Mouse (Mus musculus) CH12.LX (cell line): ENCODE results near the gene Syt2. TPM values are rescaled to one million over a fixed set of nuclear protein-coding genes. Genes with fewer than 3 reads are reported as not detected.

Experiments
- DNase-seq: peaks from one replicate; pipeline ENCODE4 v3.0.0-alpha.2; 2013; ENCODE audit errors: extremely low read depth
- H3K27ac ChIP-seq: 2 replicates; pipeline ENCODE4 v1.5.1; 2012; ENCODE audit warnings: low read depth, mild to moderate bottlenecking, control low read depth, moderate library complexity; ENCODE audit not compliant: insufficient read depth
- H3K27me3 ChIP-seq: replicated peaks from 2 replicates; pipeline ENCODE3; 2012; ENCODE audit warnings: inconsistent platforms
- H3K36me3 ChIP-seq, 2 experiments: replicated peaks in 1 of 2; 2 replicates each; pipeline versions ENCODE3 to v1.6.1; 2012; ENCODE audit warnings: inconsistent platforms in 1 of 2, low read length in 1 of 2, mild to moderate bottlenecking in 1 of 2, mixed read lengths in 1 of 2, moderate library complexity in 1 of 2; ENCODE audit not compliant: control insufficient read depth in 1 of 2, insufficient read depth in 1 of 2
- H3K4me1 ChIP-seq, 2 experiments: 2 replicates each; pipeline ENCODE4 v1.6.1; 2012; ENCODE audit warnings: inconsistent platforms in 1 of 2, moderate library complexity in 1 of 2; ENCODE audit not compliant: insufficient read depth in 2 of 2, control insufficient read depth in 1 of 2
- H3K4me2 ChIP-seq: 2 replicates; pipeline ENCODE4 v1.6.1; 2012; ENCODE audit warnings: low read depth, mild to moderate bottlenecking, control low read depth; ENCODE audit not compliant: poor library complexity, insufficient read depth, severe bottlenecking
- H3K4me3 ChIP-seq, 3 experiments: fragments of 150-350 bp in 1 of 3; sonication (generic) in 1 of 3; replicated peaks in 1 of 3; 2 replicates each; pipeline versions ENCODE3 to v1.5.1; 2011 to 2012; ENCODE audit warnings: low read depth in 2 of 3, low read length in 2 of 3, mild to moderate bottlenecking in 2 of 3, moderate library complexity in 2 of 3, control low read depth in 1 of 3, improper control_type of control experiment in 1 of 3, inconsistent platforms in 1 of 3, mixed read lengths in 1 of 3; ENCODE audit not compliant: poor library complexity in 1 of 3
- H3K79me2 ChIP-seq: replicated peaks from 2 replicates; pipeline ENCODE4 v1.6.1; 2012; ENCODE audit warnings: mild to moderate bottlenecking, moderate library complexity; ENCODE audit not compliant: control insufficient read depth, poor library complexity, insufficient read depth, severe bottlenecking; ENCODE audit errors: extremely low read depth
- H3K9ac ChIP-seq: 2 replicates; pipeline ENCODE4 v1.6.1; 2012; ENCODE audit warnings: low read depth, mild to moderate bottlenecking, control low read depth, moderate library complexity; ENCODE audit not compliant: insufficient read depth
- H3K9me3 ChIP-seq: replicated peaks from 2 replicates; pipeline ENCODE3; 2012; ENCODE audit warnings: low read length, inconsistent platforms, mixed read lengths
- E2F4 ChIP-seq: IDR thresholded peaks from 2 replicates; pipeline ENCODE4 v1.6.1; 2011; ENCODE audit warnings: low read depth, low read length, improper control_type of control experiment; ENCODE audit not compliant: insufficient replicate concordance
- ELF1 ChIP-seq: IDR thresholded peaks from 2 replicates; pipeline ENCODE4 v1.6.1; 2014; ENCODE audit warnings: low read depth, mild to moderate bottlenecking, inconsistent platforms, low read length, improper control_type of control experiment
- GABPA ChIP-seq: IDR thresholded peaks from 2 replicates; pipeline ENCODE4 v1.6.1; 2012; ENCODE audit warnings: low read depth, low read length, improper control_type of control experiment, inconsistent platforms; ENCODE audit not compliant: insufficient replicate concordance
- HCFC1 ChIP-seq: IDR thresholded peaks from 2 replicates; pipeline ENCODE4 v1.6.1; 2012; ENCODE audit warnings: low read depth, mild to moderate bottlenecking, inconsistent platforms, low read length, improper control_type of control experiment
- JUND ChIP-seq: conservative IDR thresholded peaks from 2 replicates; pipeline ENCODE4 v1.6.1; 2011; ENCODE audit warnings: low read depth, low read length, improper control_type of control experiment
- KAT2A ChIP-seq: IDR thresholded peaks from 2 replicates; pipeline ENCODE4 v1.6.1; 2012; ENCODE audit warnings: low read length, improper control_type of control experiment, inconsistent platforms; ENCODE audit not compliant: insufficient replicate concordance
- MAFK ChIP-seq: IDR thresholded peaks from 2 replicates; pipeline ENCODE4 v1.6.1; 2011; ENCODE audit warnings: low read length, improper control_type of control experiment; ENCODE audit not compliant: insufficient replicate concordance
- NELFE ChIP-seq: IDR thresholded peaks from 2 replicates; pipeline ENCODE4 v1.6.1; 2011; ENCODE audit warnings: low read depth, low read length, improper control_type of control experiment
- SIN3A ChIP-seq: IDR thresholded peaks from 2 replicates; pipeline ENCODE4 v1.6.1; 2012; ENCODE audit warnings: low read length, improper control_type of control experiment, inconsistent platforms
- TBP ChIP-seq: conservative IDR thresholded peaks from 2 replicates; pipeline ENCODE4 v1.6.1; 2011; ENCODE audit warnings: low read depth, low read length, improper control_type of control experiment
- TCF12 ChIP-seq: IDR thresholded peaks from 2 replicates; pipeline ENCODE4 v1.6.1; 2014; ENCODE audit warnings: low read depth, mild to moderate bottlenecking, inconsistent platforms, low read length, improper control_type of control experiment
- UBTF ChIP-seq: IDR thresholded peaks from 2 replicates; pipeline ENCODE4 v1.6.1; 2012; ENCODE audit warnings: low read depth, mild to moderate bottlenecking, inconsistent platforms, low read length, improper control_type of control experiment, moderate library complexity
- USF2 ChIP-seq: conservative IDR thresholded peaks from 2 replicates; pipeline ENCODE4 v1.6.1; 2011; ENCODE audit warnings: low read depth, low read length, improper control_type of control experiment
- ZKSCAN1 ChIP-seq: IDR thresholded peaks from 2 replicates; pipeline ENCODE4 v1.6.1; 2012; ENCODE audit warnings: low read depth, inconsistent platforms, low read length, improper control_type of control experiment, borderline replicate concordance
- ZMIZ1 ChIP-seq: IDR thresholded peaks from 2 replicates; pipeline ENCODE4 v1.6.1; 2012; ENCODE audit warnings: low read depth, mild to moderate bottlenecking, inconsistent platforms, low read length, improper control_type of control experiment
- dilution Hi-C: fragments of 300-500 bp; cut with MboI; formaldehyde crosslinking; loops from 2 replicates; pipeline ENCODE4 v1.14.3; 2020; ENCODE audit warnings: low sequenced_read_pairs; ENCODE audit not compliant: extremely low pct_unique_long_range_greater_than_20kb, extremely low pct_ligation_motif_present
- in situ Hi-C: fragments of 300-500 bp; cut with MboI; formaldehyde crosslinking; loops from 3 replicates; pipeline ENCODE4 v1.14.3; 2019; ENCODE audit warnings: low sequenced_read_pairs, low pct_ligation_motif_present, low pct_unique_long_range_greater_than_20kb, mixed read lengths
- polyA plus RNA-seq: library from polyadenylated mRNA; unstranded; fragments of >175 nt; gene quantifications from 2 replicates; pipeline ENCODE4 v1.2.1, GENCODE M21; 2012; ENCODE audit warnings: low read depth; ENCODE audit not compliant: insufficient read length
- total RNA-seq, 2 experiments: library from RNA; depleted of rRNA; stranded (reverse); fragments of 300-350 nt in 1 of 2; fragments of >200 nt in 1 of 2; gene quantifications; 2 replicates each; pipeline ENCODE4 v1.2.3; 2012 to 2014

Gene Syt2
- total and polyA plus RNA-seq, 3 experiments, result not detected

DNA sequence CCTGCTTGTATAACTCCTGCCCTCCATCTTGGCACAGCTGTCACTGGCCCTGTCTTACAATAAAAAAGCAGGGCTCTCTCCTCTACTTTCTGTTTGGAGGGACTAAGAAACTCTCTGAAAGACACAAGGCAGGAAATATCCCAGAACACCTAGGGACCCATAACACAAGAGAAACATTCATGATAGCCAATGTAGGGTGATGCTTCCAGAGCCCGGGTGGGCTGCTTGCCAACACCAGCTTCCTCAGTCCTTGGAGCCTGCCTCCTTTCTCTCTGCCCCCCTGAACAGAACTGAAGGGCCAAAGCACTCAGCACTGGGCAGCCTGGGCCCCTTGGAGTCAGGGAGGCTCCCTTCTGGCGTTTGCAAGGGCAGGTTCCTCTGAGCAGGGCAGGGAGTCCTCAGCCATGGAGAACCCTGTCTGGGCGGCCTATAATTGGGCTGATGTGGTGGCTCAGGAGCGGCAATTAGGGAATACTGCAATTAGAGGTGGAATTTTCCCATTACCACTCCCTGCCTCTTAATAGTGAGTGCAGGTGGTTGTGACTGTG is 5.4 kb downstream of the Syt2 start:
- H3K79me2 ChIP-seq, result no peaks in the 10 kb centered on the region
- peaks cover 74% of the 10 kb centered on the region for H3K27me3 ChIP-seq
- in situ Hi-C loops (loop anchor here (25.0 kb wide), 1 partner anchor 185 kb away; no protein-coding TSS in a partner anchor), dilution Hi-C loops (no loop called here)
- H3K4me2 ChIP-seq, result no peak overlapping the region
- H3K36me3 ChIP-seq, result no peaks in the 10 kb centered on the region
- DNase-seq, result peak; percentile 21
- no peak overlapping the region for H3K9ac ChIP-seq
- no peaks in the 10 kb centered on the region for H3K9me3 ChIP-seq
- no peaks in the 10 kb centered on the region for H3K4me1 ChIP-seq
- no peak overlapping the region for H3K4me3 ChIP-seq
- H3K27ac ChIP-seq, result no peak overlapping the region
- TF ChIP-seq JUND (no peak), UBTF (no peak), GABPA (no peak), KAT2A (no peak), E2F4 (no peak), USF2 (no peak), TBP (no peak), TCF12 (no peak), ZKSCAN1 (no peak), SIN3A (no peak)
- TF ChIP-seq, all 38 proteins: peak for 0

DNA sequence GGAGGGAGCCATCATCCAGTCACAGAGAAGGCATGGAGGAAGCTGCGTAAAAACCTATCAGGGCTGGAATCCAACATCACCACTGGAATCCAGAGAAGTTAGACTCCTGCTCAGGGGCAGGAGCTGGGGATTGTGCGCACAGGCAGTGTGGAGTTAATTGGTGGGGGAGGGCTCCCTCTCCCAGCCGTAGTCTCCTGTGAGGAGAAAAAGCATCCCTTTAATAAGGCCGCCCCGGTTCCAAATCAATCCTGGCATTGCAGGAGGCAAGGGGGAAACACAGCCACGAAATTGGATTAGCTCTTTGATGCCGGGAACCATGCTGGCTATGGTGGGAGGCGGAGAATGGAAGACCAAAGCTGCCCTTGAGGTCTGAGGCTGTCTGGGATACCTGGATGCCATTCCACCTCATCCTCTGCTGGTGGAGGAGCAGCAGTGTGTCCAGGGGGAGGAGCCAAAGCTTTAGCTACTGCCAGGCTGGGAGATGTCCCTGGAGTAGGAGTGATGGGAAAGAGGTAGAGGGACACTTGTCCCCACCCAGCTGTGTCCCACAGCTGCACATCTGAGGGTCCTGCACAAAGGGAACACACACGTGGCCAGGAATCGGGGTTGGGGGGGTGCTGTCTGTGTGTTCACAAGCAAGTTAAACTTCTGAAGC is 7.3 kb downstream of the Syt2 start:
- in situ Hi-C loops (loop anchor here (25.0 kb wide), 1 partner anchor 184 kb away; no protein-coding TSS in a partner anchor), dilution Hi-C loops (no loop called here)
- TF ChIP-seq TCF12, result no peak
- no peak for TF ChIP-seq NELFE
- no peak for TF ChIP-seq UBTF
- TF ChIP-seq ELF1, result no peak
- no peak for TF ChIP-seq ZMIZ1
- no peak for TF ChIP-seq MAFK
- TF ChIP-seq HCFC1, result no peak
- no peak for TF ChIP-seq TBP
- H3K4me1 ChIP-seq, result no peaks in the 10 kb centered on the region
- peaks cover 5% of the 10 kb centered on the region for H3K9me3 ChIP-seq
- H3K27ac ChIP-seq, result no peak overlapping the region
- H3K9ac ChIP-seq, result no peak overlapping the region
- no peaks in the 10 kb centered on the region for H3K79me2 ChIP-seq
- no peaks in the 10 kb centered on the region for H3K36me3 ChIP-seq
- H3K4me3 ChIP-seq, result no peak overlapping the region
- H3K4me2 ChIP-seq, result no peak overlapping the region
- DNase-seq, result no peak
- H3K27me3 ChIP-seq, result peaks cover 73% of the 10 kb centered on the region
